Mouse (Mus musculus) heart, postnatal 25 days (tissue): ENCODE data around the gene Erp27. TPM values are rescaled to one million over a fixed set of nuclear protein-coding genes. Genes with fewer than 3 reads are reported as not detected.
A peak's percentile ranks its signal among the peaks of the same experiment; 100 is the strongest.
"Not testable (repeated sequence)": the region's sequence is repeated elsewhere in the genome, so short reads cannot be mapped to it uniquely, and the experiment has no call there.

Experiments used
- DNase-seq: peaks from one replicate; pipeline ENCODE4 v3.0.0; 2022; ENCODE audit warnings: low spot score
- intact Hi-C: fragments of 180-260 bp; cut with DNase I; formaldehyde crosslinking; loops from one replicate; pipeline ENCODE4 v1.15.1; 2025
- total RNA-seq, 2 experiments: library from RNA; stranded (reverse); gene quantifications; 2 replicates each; pipeline ENCODE4 v1.2.3; 2021

Gene Erp27
- total RNA-seq, 2 experiments from 2014 or later: not detected

DNA sequence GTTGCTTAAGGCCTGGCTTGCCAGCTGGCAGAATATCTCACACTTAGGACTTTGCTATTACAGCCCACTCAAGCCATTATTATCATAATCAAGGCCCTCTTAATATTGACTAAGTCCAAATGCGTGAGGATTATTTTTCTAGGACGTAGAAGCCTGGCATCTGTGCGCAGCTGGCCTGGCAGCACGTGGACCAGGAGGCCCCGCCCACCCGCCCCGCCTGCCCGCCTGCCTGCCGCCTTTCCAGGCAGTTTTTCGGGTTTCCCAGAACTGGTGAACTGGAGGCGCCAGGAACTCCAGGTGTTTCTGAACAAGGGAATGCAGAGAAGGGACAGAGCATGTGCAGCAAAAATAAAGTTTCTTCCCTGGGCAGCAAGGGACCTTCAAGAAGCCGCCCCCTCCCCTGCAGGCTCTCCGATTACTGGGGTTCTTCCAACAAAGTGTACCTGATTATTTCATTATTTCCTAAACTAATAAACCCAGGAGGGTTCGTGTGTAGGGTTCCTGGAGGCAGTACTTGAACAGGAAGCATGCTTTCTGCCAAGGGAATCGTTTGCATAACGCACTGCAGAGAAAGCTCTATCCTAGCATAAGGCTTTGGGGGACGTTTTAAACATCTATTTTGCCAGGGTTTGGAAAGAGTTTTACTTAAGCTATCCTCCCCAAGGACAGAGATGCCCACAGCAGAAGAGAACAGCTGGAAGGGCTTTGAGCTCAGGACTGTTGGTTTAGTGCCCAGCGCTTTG, 8.4 kb downstream of the Erp27 start:
- intact Hi-C loops: no loop called here
- peak; percentile 38 for DNase-seq

DNA sequence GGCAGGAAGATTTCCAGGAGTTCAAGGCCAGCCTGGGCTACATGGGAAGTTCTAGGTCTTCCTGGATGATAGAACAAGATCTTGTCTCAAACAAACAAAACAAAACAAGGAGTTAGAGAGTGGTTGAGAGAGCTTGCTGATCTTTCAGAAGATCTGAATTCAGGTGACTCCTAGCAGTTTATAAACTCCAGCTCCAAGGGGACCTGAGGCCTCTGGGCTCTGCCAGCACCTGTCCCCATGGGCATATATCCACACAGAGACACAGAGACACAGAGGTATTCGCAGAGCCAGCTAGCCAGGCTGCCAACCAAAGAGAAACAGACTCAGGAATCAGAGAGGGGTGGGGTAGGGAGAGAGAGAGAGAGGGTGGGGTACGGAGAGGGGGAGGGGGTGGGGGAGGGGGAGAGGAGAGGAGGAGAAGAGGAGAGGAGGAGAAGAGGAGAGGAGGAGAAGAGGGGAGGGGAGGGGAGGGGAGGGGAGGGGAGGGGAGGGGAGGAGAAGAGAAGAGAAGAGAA, 9.2 kb downstream of the Erp27 start:
- DNase-seq: no peak
- intact Hi-C loops: no loop called here

- no peak for DNase-seq
- intact Hi-C loops: no loop called here
These were observed 11.6 kb downstream of the Erp27 start for GRCm38 (mm10) chr6:136910247-136910890.

DNA sequence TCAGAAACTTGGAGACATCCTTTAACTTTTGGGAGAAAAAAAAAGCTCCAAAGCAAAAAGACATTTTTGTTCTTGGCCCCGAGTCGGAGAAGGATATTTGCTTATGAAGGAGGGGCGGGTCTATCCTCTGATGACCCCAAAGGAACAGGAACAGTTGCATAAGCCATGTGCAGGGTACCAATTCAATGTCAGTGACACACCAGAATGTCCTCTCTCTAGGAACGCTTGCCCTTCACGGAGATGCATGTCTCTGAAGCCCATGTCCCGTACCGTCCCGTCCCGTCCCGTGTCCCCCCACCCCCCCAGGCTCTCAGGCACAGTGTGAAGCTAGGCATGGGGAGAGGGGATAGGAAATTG, 15.1 kb downstream of the Erp27 start:
- DNase-seq: peak; percentile 65
- intact Hi-C loops: no loop called here

DNA sequence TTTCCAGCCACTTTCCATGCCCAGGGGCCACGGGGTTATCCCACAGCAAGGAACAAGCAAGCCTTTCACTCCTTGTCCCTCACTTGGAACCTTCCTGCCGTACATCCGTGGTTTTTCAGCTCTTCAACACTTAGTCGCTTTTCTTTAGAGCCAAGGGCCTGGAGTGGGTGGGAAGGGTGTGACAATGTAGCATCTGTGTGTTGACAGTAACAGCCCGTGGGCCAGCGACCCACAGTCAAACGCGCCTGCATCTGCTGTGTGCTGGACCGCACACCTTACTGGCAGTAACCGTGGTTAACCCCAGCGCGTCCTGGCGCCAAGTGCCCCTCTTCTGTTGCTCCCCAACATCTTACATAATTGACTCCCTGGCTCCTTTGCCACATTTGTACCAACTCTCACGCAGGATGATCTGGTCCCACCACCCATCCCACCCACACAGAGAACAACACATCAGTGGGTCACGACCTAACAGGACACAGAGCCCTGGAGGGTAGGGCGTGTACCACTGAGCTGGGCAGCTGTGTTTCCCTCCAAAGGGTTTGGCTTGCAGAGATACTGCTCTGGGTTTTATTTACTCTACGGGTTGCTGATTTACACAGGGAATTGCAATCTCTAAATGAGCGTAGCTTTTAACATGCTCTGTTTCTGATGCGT, 15.6 kb downstream of the Erp27 start:
- peak; percentile 40 for DNase-seq
- intact Hi-C loops: no loop called here

- intact Hi-C loops: no loop called here
- DNase-seq: no peak
These were observed 18.0 kb downstream of the Erp27 start for GRCm38 (mm10) chr6:136903885-136904470.

DNA sequence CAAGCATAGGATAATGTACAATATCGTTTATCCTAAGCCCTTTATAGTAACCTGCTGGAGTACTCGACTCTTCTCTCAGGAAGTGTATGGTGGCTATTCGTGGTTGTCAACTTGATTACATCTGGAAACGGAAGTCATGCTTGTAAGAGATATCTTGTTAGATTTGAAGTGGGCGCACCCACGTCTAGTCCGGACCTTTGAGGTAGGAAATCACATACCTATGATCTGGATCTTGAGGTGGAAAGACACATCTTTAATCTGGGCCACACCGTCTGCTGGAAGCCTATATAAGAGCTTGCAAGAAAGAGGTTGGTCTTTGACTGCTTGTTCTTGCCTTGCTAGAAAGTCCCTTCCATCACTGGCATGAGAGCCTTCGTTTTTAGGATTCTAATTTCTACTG, 19.5 kb downstream of the Erp27 start:
- intact Hi-C loops: no loop called here
- no peak for DNase-seq

- intact Hi-C loops: no loop called here
- no peak for DNase-seq
These were observed 21.0 kb downstream of the Erp27 start for GRCm38 (mm10) chr6:136901010-136901409.

DNA sequence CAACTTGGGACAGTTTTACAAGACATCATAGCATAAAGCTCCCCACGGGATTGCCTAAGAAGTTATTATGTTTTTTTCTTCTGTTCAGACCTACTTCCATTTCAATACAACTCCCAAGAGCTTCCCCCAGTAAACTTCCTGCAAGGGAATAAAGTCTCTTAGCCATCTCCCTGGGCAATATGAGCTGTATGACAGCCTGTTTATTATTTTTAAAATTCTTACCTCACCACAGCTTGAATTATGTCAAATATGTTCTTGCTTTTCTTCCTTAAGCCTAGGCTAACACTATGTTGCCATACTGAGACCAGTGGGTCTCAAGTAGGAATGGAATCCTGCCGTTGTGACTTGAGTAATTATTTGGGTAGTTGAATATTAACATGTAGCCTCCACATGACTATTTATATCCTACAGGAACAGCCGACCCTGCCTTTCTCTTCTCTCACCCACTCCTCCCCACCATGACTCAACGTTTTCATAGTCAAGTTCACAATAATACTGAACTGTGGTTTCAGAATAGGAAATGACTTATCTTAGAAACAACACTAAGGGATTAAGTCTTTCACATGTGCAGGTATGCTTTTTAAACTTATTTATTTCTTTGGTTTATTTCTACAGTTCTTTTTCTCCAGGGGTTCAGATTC, 21.5 kb downstream of the Erp27 start:
- DNase-seq: no peak
- intact Hi-C loops: no loop called here

DNA sequence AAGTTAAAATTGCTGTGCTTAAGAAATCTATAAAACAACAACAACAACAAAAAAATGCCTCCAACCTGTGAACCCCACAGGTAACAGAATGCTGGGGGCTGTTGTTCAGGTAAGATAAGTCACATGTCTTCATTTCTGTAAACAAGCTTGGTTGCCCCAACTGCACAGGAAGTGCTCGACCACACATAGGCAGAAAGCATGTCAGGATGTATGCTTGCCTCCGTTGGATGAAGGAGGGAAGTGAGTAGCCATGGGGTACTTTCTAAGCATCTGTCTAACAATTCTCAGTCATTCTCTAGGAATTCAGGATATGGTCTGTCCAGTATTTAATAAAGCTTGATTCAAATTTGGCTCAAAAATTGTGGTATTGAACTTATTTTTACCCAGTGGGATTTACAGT, 23.0 kb downstream of the Erp27 start:
- intact Hi-C loops: no loop called here
- DNase-seq: no peak

DNA sequence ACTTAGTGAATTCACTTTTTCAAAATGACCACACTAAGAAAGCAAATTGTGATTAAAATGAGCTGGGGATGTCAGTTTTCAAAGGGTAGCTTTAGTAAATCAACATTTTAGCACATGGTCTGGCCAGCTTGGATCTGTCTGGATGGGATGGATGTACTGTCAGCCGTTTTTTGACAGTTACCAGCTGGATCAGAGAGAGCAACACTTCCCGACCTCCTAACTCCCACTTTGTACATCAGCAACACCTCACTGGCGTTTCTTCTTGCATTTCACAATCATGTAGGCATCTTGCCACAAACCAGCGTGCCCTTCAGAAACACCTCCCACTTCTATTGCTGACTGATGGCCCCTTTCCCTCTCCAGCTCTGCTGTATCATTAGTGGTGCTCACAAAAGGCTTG, 23.8 kb downstream of the Erp27 start:
- no peak for DNase-seq
- intact Hi-C loops: no loop called here

DNA sequence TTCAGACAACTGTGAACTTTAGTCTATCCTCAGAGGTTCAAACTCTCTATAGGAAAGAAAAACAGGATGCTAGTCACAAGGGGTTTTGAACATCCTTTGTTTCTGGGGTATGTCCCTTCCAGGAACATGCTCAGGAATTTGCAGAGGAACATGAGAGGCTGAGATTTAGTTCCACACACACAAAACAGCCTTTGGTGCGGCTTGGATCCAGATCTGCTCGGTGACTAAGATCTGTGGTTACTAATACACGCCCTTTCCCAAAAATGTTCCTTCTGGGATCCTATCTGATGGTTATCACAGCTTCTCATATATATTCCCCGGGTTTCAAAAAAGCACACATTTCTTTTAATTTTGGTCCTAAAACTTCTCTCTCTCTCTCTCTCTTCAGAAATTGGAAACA, 24.2 kb downstream of the Erp27 start:
- no peak for DNase-seq
- intact Hi-C loops: no loop called here

- DNase-seq: peak; percentile 44
- intact Hi-C loops: no loop called here
These were observed 27.2 kb downstream of the Erp27 start for GRCm38 (mm10) chr6:136894532-136895339.

DNA sequence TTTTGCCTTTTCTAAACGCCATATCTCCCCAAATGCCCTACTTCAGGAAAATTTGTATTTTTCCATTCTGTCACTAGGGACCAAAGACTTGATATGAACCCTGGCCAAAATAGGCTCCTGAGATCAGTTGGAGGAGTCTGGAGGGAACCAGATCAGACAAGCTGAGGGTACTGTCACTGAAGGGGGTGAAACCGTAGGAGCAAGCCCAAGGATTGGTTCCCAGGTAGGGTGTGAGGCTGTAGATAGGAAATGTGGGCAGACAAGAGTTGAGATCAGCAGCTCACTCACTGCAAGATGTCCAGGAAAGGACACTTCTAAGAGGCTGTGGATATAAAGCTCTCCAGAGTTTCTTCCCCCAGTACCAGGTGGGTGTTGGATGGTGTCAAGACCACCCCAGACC, 30.0 kb downstream of the Erp27 start:
- no peak for DNase-seq
- intact Hi-C loops: no loop called here

GRCm38 (mm10) chr6:136889554-136889953, 32.4 kb downstream of the Erp27 start:
- intact Hi-C loops: no loop called here
- no peak for DNase-seq

GRCm38 (mm10) chr6:136889067-136889466, 32.9 kb downstream of the Erp27 start:
- intact Hi-C loops: no loop called here
- no peak for DNase-seq

- intact Hi-C loops: no loop called here
- peak; percentile 82 for DNase-seq
These were observed 34.1 kb downstream of the Erp27 start for GRCm38 (mm10) chr6:136887854-136888253.

GRCm38 (mm10) chr6:136884766-136885165, 37.2 kb downstream of the Erp27 start:
- intact Hi-C loops: not testable (repeated sequence)

GRCm38 (mm10) chr6:136883961-136884360, 38.0 kb downstream of the Erp27 start:
- no peak for DNase-seq
- intact Hi-C loops: no loop called here

More at GRCm38 (mm10) chr6:136884766-136885165, 37.2 kb downstream of the Erp27 start:
- not testable (repeated sequence) for DNase-seq
